Mouse (Mus musculus) ovary, postnatal 14 days (tissue): Measurements from ENCODE around the gene Atg14.

Source experiments
- DNase-seq: peaks from one replicate; pipeline ENCODE4 v3.0.0; 2022; ENCODE audit warnings: low spot score

Atg14 gene

DNA sequence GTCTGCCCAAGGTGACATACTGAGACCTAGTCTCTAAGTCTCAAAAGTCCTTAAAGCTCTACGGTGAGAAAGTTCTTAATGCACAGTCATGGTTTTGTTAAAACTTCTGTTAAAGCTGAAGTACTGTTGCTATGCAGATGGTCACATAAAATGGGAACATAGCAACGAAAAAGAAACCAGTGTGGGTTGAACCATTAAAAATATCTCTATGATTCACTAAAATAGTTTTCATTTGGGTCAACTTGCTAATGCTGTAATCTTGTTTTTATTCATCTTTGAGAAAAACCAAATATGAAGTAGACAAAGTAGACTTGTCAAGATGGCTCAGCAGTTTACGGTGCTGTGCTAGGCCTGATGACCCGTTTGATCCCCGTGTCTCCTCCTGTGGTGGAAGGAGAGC lies 63.8 kb downstream of the Atg14 start:
- no peak for DNase-seq

DNA sequence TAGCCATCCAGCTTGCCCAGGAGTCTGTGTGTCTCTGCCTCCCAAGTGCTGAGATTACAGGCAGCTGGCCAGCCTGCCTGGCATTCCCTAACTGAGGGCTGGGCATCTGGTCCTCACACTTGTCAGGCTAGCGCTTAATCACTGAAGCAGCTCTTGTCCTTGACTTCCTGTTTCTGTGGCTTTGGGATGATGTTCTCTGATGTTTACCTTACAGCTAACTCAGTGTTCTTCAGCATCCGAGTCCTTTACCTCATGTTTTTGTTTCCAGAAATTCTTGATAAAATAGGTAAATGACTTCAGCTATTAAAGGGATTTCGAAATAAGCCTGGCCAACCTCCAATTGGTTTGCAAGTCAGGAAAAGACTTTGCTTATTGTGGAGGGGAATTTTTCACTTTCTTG lies 66.4 kb downstream of the Atg14 start:
- no peak for DNase-seq

GRCm38 (mm10) chr14:47498632-47499031 lies 71.8 kb downstream of the Atg14 start:
- no peak for DNase-seq

GRCm38 (mm10) chr14:47497166-47497565 lies 73.3 kb downstream of the Atg14 start:
- no peak for DNase-seq

GRCm38 (mm10) chr14:47495951-47496350 lies 74.5 kb downstream of the Atg14 start:
- DNase-seq = no peak

DNA sequence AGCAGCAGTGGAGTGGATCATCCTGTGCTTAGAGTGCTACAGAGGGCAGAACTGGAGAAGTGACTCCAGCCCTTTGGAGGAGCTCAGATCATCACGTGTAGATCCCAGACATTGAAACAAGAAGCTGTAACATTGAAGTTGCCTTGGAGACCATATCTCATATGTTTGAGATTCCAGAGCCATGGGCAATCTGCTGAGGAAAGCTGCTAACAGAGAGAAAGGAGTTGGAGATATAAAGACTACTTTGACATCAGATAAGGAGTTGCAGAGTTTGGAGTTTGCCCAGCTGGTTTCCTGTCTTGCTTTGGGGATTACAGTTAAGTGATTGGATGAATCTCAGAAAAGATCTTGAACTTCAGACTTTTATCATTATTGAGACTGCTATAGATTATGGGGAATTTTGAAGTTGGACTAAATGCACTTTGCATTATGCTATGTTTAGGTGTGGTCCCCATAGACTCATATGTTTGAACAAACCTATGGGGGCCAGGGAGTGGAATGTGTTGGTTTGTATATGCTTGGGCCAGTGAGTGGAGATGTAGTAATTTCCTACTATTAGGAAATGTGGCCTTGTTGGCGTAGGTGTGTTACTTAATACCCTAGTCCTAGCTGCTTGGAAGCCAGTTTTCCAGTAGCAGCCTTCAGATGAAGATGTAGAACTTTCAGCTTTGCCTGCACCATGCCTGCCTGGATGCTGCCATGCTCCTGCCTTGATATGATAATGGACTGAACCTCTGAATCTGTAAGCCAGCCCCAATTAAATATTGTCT lies 76.7 kb downstream of the Atg14 start:
- no peak for DNase-seq
